Mouse (Mus musculus) heart, adult 18-20 months (tissue): Measurements from ENCODE around the gene Gm44805. TPM values are rescaled to one million over a fixed set of nuclear protein-coding genes. Genes with fewer than 3 reads are reported as not detected.

Experiments
- DNase-seq, 2 experiments: peaks; one replicate each; pipeline ENCODE4 v3.0.0; 2021 to 2022; ENCODE audit warnings: mixed read lengths in 1 of 2
- total RNA-seq, 2 experiments: library from RNA; stranded (reverse); gene quantifications; 2 replicates each; pipeline ENCODE4 v1.2.3; 2021

Gene Gm44805
- total RNA-seq, 2 experiments from 2014 or later, result not detected

DNA sequence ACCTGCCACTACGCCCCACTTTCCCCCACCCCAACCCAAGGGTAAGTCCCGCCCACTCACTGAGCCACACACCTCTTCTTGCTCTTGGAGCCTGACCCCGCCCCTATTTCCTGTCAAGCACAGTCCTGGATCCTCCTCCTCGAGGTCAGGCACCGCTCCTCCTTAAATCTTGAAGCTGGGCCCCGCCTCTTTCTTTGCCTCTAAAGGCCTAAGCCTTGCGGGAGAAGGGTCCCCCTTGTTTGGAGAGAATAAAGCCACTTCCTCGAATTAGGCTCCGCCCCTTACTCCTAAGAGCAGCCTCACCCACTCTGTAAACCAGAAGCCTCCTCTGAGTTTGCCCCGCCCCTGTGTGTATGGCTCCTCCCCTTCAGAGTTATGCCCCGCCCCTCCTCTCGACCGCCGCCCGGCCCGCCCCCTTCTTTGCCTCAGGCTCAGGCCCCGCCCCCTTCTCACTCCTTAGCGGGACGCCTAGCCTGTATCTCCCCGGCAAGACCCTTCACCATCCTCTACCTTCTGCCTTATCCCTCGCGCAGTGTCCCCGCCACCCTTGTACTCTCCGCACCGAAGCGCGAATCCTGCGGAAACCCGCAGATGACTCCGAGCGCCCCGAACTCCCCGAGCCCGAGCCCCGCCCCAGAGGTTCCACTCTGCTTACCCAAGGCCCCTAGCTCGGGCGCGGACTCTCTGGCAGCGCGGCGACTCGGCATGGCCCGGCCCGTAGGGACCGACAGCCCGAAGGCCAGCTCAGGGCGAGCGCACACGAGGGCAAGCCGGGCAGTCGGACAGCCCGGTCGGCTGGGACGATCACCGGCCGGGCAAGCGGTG lies 52.5 kb downstream of the Gm44805 start:
- DNase-seq, result peak; percentile 98

DNA sequence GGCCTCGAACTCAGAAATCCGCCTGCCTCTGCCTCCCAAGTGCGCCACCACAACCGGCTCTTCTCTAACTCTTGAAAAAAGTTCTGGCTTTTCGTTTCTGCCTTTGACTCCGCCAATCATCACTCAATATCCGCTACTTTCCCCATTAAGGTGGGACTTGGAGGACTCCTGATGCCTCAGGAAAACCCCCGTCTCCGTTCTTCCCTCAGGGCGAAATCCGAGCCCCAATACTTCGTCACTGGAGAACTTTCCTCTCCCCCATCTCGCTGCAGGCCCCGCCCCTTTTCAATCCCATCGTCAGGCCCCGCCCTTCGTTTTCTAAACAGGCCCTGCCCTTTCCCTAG lies 53.1 kb downstream of the Gm44805 start:
- DNase-seq, result no peak

DNA sequence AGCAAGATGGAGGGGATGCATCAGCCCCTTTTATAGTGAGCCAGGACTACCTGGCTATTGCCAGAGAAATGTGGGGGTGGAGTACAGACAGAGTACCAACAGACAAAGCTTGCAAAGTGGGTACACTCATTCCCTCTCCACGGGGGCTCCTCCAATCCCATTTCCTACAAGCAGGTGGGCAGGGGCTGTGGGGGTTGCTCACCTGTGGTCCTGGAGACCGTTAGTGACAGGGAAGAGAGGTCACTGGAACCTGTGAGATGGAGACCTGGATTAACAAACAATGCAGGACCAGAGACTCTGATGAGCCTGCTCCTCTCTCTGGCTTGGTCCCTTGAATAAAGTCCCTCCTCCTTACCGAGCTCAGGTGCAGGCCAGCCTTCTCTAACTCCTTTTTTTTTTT lies 53.5 kb downstream of the Gm44805 start:
- peak in 1 of 2 experiments; percentile 19 for DNase-seq

DNA sequence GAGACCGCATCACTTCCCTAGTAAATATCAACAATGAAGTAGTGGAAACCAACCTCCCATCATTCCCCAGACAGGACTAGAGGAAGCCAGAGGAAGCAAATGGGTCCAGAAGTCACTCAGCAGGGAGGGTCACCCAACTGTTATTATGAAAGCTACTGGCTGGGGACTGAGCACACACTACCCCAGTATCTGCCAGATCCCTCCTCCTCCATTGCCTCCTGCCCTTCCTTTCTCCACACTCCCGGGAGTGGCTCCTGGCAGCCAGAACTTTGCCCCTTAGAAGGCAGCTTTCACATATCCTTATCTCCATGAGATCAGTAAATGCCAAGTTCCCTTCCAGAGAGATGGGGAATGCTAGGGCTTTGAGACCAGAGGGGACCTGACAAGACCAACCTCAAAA lies 57.8 kb downstream of the Gm44805 start:
- DNase-seq, result no peak

DNA sequence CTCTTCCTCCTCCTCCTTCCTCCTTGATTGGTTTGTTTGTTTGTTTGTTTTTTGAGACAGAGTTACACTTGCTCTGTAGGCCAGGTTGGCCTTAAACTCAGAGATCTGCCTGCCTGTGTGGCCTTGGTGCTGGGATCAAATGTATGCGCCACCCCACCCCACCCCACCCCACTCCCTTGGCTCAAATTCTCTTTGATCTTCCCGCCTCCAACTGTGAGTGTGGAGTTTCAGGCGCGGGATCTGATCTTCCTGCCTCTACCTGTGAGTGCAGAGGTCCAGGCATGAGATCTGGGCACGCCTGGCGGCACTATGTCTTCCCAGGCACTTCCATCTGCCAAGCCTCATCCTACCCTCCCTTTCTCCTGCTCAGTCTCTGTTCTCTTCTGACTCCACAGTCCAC lies 59.0 kb downstream of the Gm44805 start:
- no peak for DNase-seq

Other genes starting within 250 kb of the Gm44805 start
- 10 to 100 TPM; 21.3 to 22.1 TPM for gene Mark4, start 222.6 kb downstream of the Gm44805 start, total RNA-seq
- gene Exoc3l2, start 218.1 kb downstream of the Gm44805 start, total RNA-seq, result 1 to 10 TPM in 1 of 2 experiments, under 1 TPM in 1; 0.77 to 1.1 TPM
- gene Bloc1s3, start 173.1 kb downstream of the Gm44805 start, total RNA-seq, result 1 to 10 TPM; 2.7 to 2.8 TPM
- gene Trappc6a, start 173.0 kb downstream of the Gm44805 start, total RNA-seq, result 10 to 100 TPM; 44.3 to 45.3 TPM
- gene Nkpd1, start 163.6 kb downstream of the Gm44805 start, total RNA-seq, result under 1 TPM in 1 of 2 experiments, not detected in 1; 0.18 TPM
- gene Ppp1r37, start 118.3 kb downstream of the Gm44805 start, total RNA-seq, result 10 to 100 TPM; 61.1 to 63.1 TPM
- gene Zfp296, start 104.1 kb downstream of the Gm44805 start, total RNA-seq, result under 1 TPM; 0.35 to 0.49 TPM
- gene Gemin7, start 103.8 kb downstream of the Gm44805 start, total RNA-seq, result 10 to 100 TPM; 52.1 to 55.0 TPM
- gene Clasrp, start 76.9 kb downstream of the Gm44805 start, total RNA-seq, result 10 to 100 TPM; 10.5 to 15.6 TPM
- gene Relb, start 52.0 kb downstream of the Gm44805 start, total RNA-seq, result 1 to 10 TPM; 9.0 to 9.2 TPM
- gene Clptm1, start 16.4 kb downstream of the Gm44805 start, total RNA-seq, result 10 to 100 TPM; 77.3 to 85.5 TPM
- gene Apoc2, start 3.5 kb downstream of the Gm44805 start, total RNA-seq, result under 1 TPM in 1 of 2 experiments, not detected in 1; 0.75 TPM
- gene Apoc4, start 56 bp upstream of the Gm44805 start, total RNA-seq, result not detected
- gene Apoc1, start 11.2 kb upstream of the Gm44805 start, total RNA-seq, result 10 to 100 TPM in 1 of 2 experiments, under 1 TPM in 1; 0.57 to 19.5 TPM
- gene Apoe, start 17.8 kb upstream of the Gm44805 start, total RNA-seq, result 100 to 1,000 TPM; 270 to 319 TPM
- 100 to 1,000 TPM in 1 of 2 experiments, 10 to 100 TPM in 1; 98.9 to 110 TPM for gene Tomm40, start 34.0 kb upstream of the Gm44805 start, total RNA-seq
- gene Nectin2, start 69.1 kb upstream of the Gm44805 start, total RNA-seq, result 10 to 100 TPM; 28.5 to 30.0 TPM
- gene Bcam, start 89.6 kb upstream of the Gm44805 start, total RNA-seq, result 100 to 1,000 TPM; 192 to 199 TPM
- gene Cblc, start 115.4 kb upstream of the Gm44805 start, total RNA-seq, result under 1 TPM; 0.35 to 0.75 TPM
- gene Bcl3, start 141.3 kb upstream of the Gm44805 start, total RNA-seq, result 1 to 10 TPM; 2.9 to 3.7 TPM
- gene Gm19345, start 170.6 kb upstream of the Gm44805 start, total RNA-seq, result not detected
- not detected for gene Ceacam16, start 179.9 kb upstream of the Gm44805 start, total RNA-seq
- gene Ceacam19, start 206.5 kb upstream of the Gm44805 start, total RNA-seq, result not detected
- 10 to 100 TPM; 18.5 to 19.5 TPM for gene Pvr, start 239.7 kb upstream of the Gm44805 start, total RNA-seq